Mouse (Mus musculus): ENCODE results near the gene Plcl1. TPM values are rescaled to one million over a fixed set of nuclear protein-coding genes. Genes with fewer than 3 reads are reported as not detected.

Plcl1 gene
- polyA plus RNA-seq, 1 experiment, result 0.58 TPM

DNA sequence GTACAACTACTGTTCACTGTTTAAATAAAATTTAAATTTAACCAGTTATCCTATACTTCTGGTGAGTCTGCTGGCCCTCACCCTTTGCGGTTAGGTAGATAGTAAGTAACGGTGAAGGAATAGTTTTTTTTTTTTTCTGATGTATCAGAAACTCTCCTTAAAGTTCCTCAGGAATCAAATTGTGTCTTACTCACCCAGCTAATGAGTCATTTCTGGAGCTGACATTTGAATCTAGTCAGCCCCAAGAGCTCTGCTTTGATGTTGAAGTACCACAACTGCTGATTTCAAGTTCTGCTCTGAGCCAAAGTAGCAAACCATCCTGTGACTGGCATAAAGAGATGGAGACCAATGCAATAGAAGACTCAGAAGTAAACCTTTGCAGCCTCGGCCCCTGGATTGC lies 24.9 kb downstream of the Plcl1 start:
- Histone ChIP-seq H3K27ac (ENCODE audit: insufficient read depth, low read depth, low read length) (no peak overlapping the region), H3K4me1 (ENCODE audit: control insufficient read depth, insufficient read depth, low read length) (no peaks in the 10 kb centered on the region), H3K4me3 (ENCODE audit: insufficient read depth, low read length) (no peak overlapping the region)
- TF ChIP-seq POLR2A (IDR thresholded peaks at IDR 0.05; ENCODE audit: borderline replicate concordance, low read depth, low read length) (no peak), CTCF (IDR thresholded peaks at IDR 0.05; ENCODE audit: low read depth, low read length) (no peak)

DNA sequence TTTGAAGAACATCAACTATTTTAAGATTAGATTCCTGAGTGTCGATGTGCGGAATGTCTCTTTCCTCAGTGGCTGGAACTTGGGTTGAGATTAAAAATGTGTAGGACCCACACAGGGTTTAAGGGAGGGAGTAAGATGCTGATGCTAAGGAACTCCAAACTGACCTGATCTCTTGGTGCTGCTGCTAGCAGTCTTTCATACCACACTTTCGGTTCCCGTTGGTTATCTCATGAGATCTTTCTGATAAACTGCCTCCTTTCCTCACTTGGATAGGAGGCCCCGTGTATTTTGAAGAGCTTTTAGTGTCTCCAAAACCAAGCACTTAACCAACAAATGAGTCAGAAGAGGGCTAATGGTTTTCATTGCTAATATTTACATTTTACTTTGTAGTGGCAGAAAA lies 30.9 kb downstream of the Plcl1 start:
- no peaks in the 10 kb centered on the region for H3K4me1 ChIP-seq (ENCODE audit: control insufficient read depth, insufficient read depth, low read length)
- no peak overlapping the region for H3K4me3 ChIP-seq (ENCODE audit: insufficient read depth, low read length)
- H3K27ac ChIP-seq (ENCODE audit: insufficient read depth, low read depth, low read length), result no peak overlapping the region
- TF ChIP-seq CTCF (IDR thresholded peaks at IDR 0.05; ENCODE audit: low read depth, low read length), result no peak
- TF ChIP-seq POLR2A (IDR thresholded peaks at IDR 0.05; ENCODE audit: borderline replicate concordance, low read depth, low read length), result no peak

DNA sequence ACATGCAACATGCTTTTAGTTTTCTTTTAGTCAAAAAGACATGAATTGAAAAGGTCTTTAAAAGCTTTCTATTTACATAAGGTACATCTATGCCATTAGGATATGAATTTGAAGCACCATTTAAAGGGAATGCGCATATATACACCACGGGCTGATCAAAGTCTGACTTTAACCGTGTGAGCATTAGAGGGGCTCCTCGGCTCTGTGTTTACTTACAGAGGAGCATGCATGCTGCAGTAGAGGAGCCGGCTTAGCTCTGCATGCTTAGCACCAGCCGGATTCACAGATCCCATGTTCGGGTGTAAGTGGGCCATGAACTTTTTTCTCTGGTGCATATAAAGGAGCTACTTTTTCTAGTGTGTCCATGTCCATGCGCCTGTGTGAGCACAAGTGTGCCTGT lies 31.4 kb downstream of the Plcl1 start:
- Histone ChIP-seq H3K4me1 (ENCODE audit: control insufficient read depth, insufficient read depth, low read length) (no peaks in the 10 kb centered on the region), H3K4me3 (ENCODE audit: insufficient read depth, low read length) (no peak overlapping the region), H3K27ac (ENCODE audit: insufficient read depth, low read depth, low read length) (no peak overlapping the region)
- no peak for TF ChIP-seq CTCF (IDR thresholded peaks at IDR 0.05; ENCODE audit: low read depth, low read length)
- no peak for TF ChIP-seq POLR2A (IDR thresholded peaks at IDR 0.05; ENCODE audit: borderline replicate concordance, low read depth, low read length)

DNA sequence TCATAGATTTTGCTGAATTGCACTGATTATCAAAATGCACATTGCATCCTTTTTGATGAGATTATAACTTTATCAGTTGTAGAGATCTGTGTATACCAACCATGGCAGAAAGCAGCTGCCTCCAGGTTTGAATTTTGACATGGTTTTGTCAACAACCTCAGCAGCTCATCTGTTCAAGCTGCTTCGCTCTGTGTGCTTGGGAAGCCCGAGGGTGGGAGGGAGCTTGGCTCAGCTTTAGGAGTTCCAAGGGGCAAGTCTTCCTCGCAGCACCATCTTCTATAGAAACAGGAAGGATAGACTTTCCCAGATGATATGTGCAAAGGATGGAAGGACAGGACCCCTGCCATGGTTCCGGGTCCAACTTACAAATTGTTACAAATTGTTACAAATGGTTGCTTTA lies 32.9 kb downstream of the Plcl1 start:
- H3K4me3 ChIP-seq (ENCODE audit: insufficient read depth, low read length), result no peak overlapping the region
- H3K4me1 ChIP-seq (ENCODE audit: control insufficient read depth, insufficient read depth, low read length), result no peaks in the 10 kb centered on the region
- TF ChIP-seq CTCF (IDR thresholded peaks at IDR 0.05; ENCODE audit: low read depth, low read length) (no peak), POLR2A (IDR thresholded peaks at IDR 0.05; ENCODE audit: borderline replicate concordance, low read depth, low read length) (no peak)
- H3K27ac ChIP-seq (ENCODE audit: insufficient read depth, low read depth, low read length), result no peak overlapping the region

DNA sequence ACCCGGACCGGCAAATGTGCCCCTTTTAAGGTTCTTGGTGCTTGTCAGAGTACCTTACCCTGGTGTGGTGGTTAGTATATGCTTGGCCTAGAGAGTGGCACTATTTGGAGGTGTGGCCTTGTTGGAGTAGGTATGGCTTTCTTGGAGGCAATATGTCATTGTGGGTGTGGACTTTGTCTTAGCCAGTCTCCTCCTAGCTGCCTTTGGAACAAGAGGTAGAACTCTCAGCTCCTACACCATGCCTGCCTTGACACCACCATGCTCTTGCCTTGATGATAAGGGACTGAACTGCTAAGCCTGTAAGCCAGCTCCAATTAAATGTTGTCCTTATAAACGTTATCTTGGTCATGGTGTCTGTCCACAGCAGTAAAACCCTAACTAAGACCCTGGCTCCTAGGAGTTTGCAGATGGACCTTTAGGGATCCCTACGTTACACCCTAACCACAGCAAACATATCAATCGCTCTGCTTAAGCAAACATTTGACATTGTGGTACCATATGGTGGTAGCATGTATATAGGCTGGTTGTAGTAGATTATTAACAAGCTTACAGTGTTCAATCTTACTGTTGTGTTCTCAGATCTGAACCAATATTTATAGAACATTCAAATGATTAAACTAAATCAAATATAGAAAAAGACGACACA lies 39.4 kb downstream of the Plcl1 start:
- no peak overlapping the region for H3K27ac ChIP-seq (ENCODE audit: insufficient read depth, low read depth, low read length)
- TF ChIP-seq CTCF (IDR thresholded peaks at IDR 0.05; ENCODE audit: low read depth, low read length), result no peak
- no peak for TF ChIP-seq POLR2A (IDR thresholded peaks at IDR 0.05; ENCODE audit: borderline replicate concordance, low read depth, low read length)
- H3K4me3 ChIP-seq (ENCODE audit: insufficient read depth, low read length), result no peak overlapping the region
- no peaks in the 10 kb centered on the region for H3K4me1 ChIP-seq (ENCODE audit: control insufficient read depth, insufficient read depth, low read length)

DNA sequence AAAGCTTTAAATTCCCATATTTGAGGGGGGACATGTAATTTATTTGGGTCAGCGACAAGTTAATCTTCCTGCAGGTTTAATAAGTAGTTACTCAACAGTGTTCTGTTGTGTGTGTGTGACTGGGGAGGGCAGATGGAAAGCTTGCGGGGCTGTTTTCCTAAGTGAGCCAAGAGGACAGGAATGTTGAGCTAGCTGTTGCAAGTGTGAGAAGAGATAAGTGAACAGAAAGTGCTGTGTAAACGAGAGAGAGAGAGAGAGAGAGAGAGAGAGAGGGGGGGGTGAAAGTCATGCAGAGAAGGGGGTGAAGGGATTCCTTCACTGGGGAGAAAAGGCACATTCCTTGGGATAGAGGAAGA lies 39.9 kb downstream of the Plcl1 start:
- TF ChIP-seq POLR2A (IDR thresholded peaks at IDR 0.05; ENCODE audit: borderline replicate concordance, low read depth, low read length), result no peak
- TF ChIP-seq CTCF (IDR thresholded peaks at IDR 0.05; ENCODE audit: low read depth, low read length), result no peak
- Histone ChIP-seq H3K27ac (ENCODE audit: insufficient read depth, low read depth, low read length) (no peak overlapping the region), H3K4me1 (ENCODE audit: control insufficient read depth, insufficient read depth, low read length) (no peaks in the 10 kb centered on the region), H3K4me3 (ENCODE audit: insufficient read depth, low read length) (no peak overlapping the region)

DNA sequence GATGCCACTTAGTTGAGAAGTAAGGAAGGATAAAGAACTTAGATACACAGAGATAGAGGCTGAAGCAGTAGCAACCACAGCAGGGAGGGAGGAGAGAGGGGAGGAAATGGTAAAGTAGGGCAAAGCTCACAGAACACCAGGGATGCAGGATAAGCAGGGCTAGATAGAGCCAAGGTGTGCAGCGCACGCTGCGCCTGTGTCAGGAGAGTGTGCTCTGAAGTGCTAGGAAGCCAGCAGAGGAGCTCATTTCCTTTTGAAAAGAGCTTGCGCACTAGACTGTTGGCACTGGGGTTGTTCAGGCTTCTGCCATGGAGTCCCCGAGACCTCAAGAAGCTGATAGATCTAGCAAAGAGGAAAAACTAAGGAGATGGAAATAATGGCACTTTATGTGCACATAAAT lies 40.6 kb downstream of the Plcl1 start:
- TF ChIP-seq CTCF (IDR thresholded peaks at IDR 0.05; ENCODE audit: low read depth, low read length) (no peak), POLR2A (IDR thresholded peaks at IDR 0.05; ENCODE audit: borderline replicate concordance, low read depth, low read length) (no peak)
- Histone ChIP-seq H3K4me3 (ENCODE audit: insufficient read depth, low read length) (no peak overlapping the region), H3K27ac (ENCODE audit: insufficient read depth, low read depth, low read length) (no peak overlapping the region), H3K4me1 (ENCODE audit: control insufficient read depth, insufficient read depth, low read length) (no peaks in the 10 kb centered on the region)

DNA sequence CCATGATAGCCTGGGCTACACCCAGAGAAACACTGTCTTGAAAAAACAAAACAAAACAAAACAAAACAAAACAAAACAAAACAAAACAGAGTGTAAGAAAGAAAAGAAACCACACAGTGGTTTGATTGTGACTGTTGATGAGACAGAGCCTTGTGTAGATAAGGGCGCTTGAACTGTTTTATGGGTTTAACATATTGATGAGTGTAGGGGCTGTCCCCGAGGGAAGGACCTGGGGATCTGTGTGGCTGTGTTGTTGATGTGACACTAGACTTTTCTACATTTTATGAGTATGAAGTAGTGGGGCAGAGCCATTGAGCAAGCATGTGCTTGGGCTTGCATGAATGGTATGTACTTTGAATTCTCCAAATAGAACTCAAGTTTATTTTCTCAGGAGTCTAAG lies 41.2 kb downstream of the Plcl1 start:
- no peak for TF ChIP-seq CTCF (IDR thresholded peaks at IDR 0.05; ENCODE audit: low read depth, low read length)
- TF ChIP-seq POLR2A (IDR thresholded peaks at IDR 0.05; ENCODE audit: borderline replicate concordance, low read depth, low read length), result no peak
- Histone ChIP-seq H3K27ac (ENCODE audit: insufficient read depth, low read depth, low read length) (no peak overlapping the region), H3K4me1 (ENCODE audit: control insufficient read depth, insufficient read depth, low read length) (no peaks in the 10 kb centered on the region), H3K4me3 (ENCODE audit: insufficient read depth, low read length) (no peak overlapping the region)

DNA sequence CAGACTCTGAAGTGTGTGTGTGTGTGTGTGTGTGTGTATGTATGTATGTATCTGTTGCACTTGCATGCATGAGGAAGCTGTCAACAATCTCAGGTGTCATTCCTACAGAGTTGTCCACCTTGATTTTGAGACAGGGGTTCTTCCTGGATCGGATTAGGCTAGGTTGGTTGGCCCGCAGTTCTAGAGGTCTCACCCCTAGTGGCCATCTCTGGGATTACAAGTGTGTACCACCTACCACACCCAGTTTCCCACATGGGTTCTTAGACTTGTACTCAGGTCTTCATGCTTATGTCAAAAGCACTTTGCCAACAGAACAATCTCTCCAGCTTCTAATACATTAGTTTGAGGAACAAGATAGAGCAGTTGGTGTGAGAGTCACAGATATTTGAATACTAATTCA lies 41.9 kb downstream of the Plcl1 start:
- H3K27ac ChIP-seq (ENCODE audit: insufficient read depth, low read depth, low read length), result no peak overlapping the region
- TF ChIP-seq POLR2A (IDR thresholded peaks at IDR 0.05; ENCODE audit: borderline replicate concordance, low read depth, low read length) (no peak), CTCF (IDR thresholded peaks at IDR 0.05; ENCODE audit: low read depth, low read length) (peak; percentile 25; the same call in 1 of the 2 replicates)
- H3K4me3 ChIP-seq (ENCODE audit: insufficient read depth, low read length), result no peak overlapping the region
- H3K4me1 ChIP-seq (ENCODE audit: control insufficient read depth, insufficient read depth, low read length), result no peaks in the 10 kb centered on the region

DNA sequence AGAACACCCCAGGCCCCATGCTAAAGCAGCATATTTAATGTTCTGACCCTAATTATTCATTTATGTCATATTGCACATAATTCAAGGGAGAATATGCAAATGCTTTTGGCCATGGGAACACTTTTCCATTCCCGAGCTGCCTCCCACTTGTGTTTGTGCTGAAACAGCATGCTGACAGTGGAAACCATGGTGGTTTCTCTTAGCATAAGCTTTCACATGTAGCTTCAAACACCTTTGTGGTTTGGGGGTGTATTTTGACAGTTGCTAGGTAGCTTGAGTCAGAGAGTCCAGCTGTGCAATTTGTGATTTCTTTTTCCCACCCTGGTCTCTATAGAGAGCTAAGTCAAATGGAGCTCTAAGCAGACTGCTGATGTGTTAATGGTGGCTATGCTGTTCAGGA lies 42.4 kb downstream of the Plcl1 start:
- TF ChIP-seq CTCF (IDR thresholded peaks at IDR 0.05; ENCODE audit: low read depth, low read length) (no peak), POLR2A (IDR thresholded peaks at IDR 0.05; ENCODE audit: borderline replicate concordance, low read depth, low read length) (no peak)
- Histone ChIP-seq H3K4me1 (ENCODE audit: control insufficient read depth, insufficient read depth, low read length) (no peaks in the 10 kb centered on the region), H3K27ac (ENCODE audit: insufficient read depth, low read depth, low read length) (no peak overlapping the region), H3K4me3 (ENCODE audit: insufficient read depth, low read length) (no peak overlapping the region)

DNA sequence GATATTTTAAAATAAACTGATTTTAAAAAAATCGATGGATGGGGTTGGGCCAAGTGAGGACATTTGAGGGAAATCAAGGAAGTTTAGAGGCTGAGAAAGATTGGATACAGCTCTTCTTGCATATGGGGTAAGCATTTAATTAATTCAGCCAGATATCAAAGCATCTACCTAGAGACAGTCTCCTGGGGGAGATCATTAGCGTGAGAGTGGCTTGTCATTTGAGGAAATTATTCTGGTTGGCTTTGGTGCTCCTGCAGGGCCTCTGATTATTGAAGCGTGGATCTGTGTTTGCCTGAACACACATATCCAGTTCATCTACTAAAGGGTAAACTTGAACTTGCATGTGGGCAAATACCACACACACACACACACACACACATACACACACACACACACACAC lies 44.1 kb downstream of the Plcl1 start:
- no peak overlapping the region for H3K27ac ChIP-seq (ENCODE audit: insufficient read depth, low read depth, low read length)
- TF ChIP-seq CTCF (IDR thresholded peaks at IDR 0.05; ENCODE audit: low read depth, low read length) (no peak), POLR2A (IDR thresholded peaks at IDR 0.05; ENCODE audit: borderline replicate concordance, low read depth, low read length) (no peak)
- no peaks in the 10 kb centered on the region for H3K4me1 ChIP-seq (ENCODE audit: control insufficient read depth, insufficient read depth, low read length)
- no peak overlapping the region for H3K4me3 ChIP-seq (ENCODE audit: insufficient read depth, low read length)
